Mouse (Mus musculus) kidney, postnatal 36 days (tissue): ENCODE data around the gene Smyd3.
"Not testable (repeated sequence)": the region's sequence is repeated elsewhere in the genome, so short reads cannot be mapped to it uniquely, and the experiment has no call there.

ENCODE experiments used
- DNase-seq, 2 experiments: peaks; one replicate each; pipeline ENCODE4 v3.0.0; 2021 to 2022; ENCODE audit warnings: mixed read lengths in 2 of 2

The Smyd3 gene

DNA sequence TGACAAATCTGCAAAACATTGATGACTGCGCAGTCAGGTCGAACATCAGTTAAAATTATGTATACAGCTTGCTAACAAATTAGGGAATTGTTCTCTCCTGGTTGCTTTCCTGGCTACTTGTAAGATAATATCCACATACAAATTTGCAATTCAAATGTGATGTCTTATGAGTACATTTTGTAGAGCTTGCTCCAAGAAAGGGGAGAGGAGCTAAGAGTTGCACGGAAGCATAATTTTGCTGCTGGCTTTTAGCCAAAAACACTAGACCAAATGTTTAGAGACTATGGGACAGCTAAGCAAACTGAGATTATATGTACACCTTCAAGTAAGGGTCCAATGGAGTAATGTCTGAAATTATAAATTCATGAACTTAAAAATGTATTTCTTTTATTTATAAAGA lies 146.7 kb downstream of the Smyd3 start:
- no peak for DNase-seq

DNA sequence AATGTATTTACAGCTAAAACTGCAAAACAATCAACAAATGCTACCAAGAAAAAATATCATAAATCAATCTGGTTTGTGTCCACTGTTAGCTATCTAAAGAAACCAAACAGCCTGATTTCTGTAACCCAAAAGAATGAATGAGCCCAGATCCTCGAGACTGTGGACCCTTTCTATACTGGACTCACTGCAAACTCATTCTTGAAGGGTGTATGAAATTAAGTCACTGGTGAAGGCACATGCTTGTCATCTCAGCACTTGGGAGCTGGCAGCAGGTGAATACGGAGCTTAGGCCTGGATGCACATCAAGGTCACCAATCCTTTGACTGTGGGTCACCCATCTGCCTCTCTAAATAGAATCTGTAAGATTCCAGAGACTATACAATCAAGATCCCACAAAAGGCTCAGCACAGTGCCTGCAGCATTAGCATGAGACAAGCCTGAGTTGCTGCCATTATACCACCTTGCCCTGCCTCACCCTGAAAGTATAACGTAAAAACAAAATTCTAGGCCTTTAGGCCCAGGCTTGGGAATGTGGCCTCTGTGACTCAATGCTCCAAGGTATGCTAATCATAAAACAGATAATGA lies 149.3 kb downstream of the Smyd3 start:
- DNase-seq = no peak

DNA sequence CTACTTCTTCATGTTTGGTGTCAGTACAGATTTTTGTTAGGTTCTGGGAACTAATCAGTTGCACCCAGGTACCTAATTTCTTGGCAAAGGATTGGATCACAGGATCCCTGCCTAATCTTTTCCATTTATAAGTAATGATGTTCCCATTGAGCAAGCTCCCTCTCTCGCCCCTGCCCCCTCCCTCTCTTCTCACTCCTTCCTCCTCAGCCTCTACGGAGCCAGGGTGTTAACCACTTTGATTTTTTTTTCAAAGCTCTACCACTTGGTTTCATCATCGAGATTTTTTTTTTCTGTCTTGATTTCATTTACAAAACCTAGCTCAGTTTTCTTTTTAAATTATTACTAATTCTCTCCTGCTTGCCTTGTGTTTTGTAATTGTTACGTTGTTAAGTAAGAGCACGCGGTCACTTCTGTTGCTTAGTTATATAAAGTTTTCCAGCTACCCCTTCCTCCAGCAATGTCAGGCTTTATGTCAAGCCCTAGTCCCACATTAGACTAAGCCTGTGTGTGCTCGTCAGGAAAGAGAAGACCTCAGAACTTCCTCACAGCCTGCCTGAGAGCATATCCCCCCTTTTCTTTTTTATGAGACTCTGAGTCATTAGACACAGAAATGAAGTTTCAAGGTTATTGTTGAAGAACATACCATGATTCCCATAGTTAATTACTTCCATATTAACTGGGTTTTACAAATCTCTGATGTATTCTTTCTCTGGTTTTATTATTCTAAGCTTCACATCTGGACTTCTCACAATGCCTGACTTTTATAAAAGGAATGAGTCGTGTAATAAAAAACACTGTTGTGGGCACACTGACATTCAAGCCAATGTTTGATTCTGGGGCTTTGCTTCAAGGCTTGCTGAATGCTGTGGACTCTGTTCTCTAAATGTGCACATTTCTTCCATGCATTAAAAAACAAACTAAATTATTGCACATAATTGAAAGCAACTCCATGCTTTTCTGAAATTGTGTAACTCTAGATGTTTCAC lies 156.1 kb downstream of the Smyd3 start:
- no peak for DNase-seq

DNA sequence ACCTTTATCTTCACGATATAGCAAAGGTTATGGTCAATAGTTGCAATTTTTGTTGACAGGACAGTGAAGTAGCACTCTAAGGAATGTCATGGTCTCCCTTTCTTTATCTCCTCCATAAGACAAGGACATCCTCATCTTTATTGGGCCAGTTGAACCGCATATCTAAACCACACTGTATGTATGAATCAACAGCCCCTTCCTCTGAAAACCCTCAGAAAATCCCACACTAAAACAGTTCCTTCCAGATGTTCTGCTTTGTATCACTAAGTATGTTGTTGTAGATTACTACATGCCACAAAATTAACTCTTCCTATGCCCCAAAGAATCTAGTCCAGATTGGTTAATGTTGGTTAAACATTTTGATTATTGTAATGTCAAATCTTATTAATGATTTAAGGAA lies 160.7 kb downstream of the Smyd3 start:
- no peak for DNase-seq

DNA sequence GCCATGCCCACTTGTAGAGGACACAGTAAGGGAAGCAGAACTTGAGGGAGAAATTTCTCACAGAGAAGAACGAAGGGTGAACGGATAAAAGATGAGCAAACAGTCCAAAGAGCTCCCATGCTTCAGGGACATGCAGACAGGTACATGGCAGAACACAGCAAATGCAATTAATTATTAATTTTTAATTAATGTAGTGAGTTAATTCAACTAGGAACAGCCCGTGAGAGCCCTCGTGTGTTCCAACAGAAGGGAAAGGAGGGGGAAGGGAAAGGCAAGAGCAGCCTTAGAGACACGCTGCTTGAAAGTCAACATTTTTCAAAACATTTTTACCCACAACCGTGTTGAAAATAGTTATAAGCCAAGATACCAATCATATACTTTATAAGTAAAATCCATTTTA lies 163.6 kb downstream of the Smyd3 start:
- peak; percentile 30 to 51 for DNase-seq

DNA sequence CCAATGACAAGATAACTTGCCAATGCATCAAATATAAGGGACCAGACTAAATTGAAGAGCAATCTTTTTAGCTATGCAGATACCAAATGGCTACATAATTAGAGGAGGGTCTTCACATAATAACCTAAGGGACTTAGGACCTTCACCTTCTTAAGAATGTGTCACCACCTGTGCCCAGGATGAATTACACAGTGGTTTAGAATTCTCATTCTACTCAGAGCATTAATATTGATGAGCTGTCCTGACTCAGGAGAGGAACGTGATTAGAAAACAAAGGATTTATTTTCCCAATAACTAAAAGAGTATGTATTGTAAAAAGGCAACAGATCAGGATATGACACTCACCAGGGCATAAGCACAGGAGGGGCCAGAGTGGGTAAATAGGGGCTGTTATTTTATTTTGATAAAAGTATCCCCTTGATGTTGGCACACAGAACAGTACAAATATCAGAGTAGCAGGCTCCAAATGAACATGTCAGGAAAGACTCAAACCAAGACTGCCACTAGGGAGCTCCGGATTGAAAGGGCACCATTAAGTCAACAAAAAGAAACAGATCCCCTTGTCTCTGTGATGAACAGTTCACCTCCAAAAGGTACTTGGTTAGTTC lies 172.4 kb downstream of the Smyd3 start:
- DNase-seq = no peak

DNA sequence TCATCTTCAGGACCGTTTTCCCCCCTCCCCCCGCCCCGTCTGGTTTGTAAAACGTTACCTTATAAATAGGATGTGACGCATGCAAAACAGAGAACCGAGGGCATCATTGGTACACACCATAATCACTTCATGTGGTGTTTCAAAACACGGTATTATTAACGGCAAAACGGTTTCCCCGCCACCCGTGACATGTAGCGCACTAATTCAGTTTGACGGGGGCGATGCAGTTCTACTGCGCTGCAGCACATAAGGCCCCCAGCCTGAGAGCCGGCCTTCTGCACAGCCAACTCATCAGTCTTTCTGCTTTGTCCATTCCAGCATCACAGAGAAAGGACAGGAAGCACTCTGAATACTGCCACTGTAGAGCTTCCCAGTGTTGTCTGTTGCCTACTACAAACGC lies 174.4 kb downstream of the Smyd3 start:
- no peak for DNase-seq

DNA sequence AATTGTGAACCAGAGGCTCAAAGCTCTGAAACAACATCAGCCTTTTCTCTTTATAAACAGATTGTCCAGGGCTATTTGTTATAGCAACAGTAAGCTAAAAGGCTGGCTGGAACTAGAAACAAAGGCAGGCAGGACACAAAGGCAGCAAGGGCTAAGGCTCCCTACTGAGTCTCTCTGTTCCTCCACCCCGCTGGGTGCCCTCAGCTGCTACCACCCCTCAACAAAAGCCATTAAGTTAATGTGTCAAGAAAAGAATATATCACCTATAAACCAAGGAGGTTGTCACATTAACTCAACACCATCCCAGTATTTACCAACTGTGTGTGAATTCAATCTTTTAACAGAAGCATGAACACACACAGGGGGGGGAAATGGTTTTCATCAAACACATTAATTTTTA lies 176.3 kb downstream of the Smyd3 start:
- DNase-seq = no peak

DNA sequence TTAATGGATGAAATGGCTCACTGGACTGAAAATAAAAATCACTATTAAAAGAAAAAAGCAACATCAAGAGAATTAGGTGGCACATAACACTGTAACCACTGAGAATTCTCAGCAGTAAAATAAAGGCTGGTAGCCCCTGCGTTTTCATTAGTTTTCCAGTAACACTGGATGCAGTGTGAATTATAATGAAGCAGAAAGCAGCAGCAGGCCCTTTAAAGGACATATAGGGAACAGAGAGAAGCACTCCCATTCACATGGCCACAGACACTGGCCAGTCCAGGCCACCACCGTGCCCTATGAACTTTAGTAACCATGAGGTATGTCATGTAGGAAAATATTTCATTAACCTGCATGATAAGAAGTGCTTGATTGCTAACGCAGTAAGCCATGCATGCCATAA lies 178.8 kb downstream of the Smyd3 start:
- no peak for DNase-seq

DNA sequence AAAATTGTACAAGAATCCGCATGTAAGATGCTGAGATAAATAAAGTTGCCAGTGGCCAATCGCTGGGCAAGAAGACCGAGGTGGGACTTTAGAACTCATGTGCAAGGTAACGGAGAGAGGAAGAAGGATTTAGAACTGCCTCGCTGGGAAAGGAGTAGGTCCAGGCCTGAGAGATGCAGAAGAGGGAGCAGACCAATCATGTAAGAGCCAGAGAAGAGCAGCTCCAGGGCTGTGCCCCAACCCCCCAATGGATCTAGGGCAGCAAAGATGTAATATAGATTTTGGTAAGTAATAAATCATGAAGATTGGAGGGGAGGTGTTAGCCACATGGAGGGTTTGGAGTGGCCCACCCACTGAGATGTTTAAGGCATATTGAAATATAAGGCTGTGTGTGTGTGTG lies 180.3 kb downstream of the Smyd3 start:
- DNase-seq = no peak

DNA sequence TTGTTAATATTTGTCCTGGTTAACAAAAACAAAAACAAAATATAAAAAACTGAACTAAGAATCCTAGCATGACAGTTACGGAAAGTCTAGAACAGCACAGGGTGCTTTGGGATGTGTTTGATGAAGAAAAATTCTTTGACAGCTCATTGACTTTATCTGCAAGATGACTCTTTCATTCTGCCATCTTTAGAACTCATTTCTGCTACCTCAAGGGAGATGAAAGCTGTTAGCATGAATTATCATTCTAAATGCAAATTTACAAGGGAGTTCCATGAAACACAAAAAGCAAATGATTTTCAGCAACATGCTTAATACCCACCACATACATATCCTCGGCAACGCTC lies 190.9 kb downstream of the Smyd3 start:
- DNase-seq = no peak

DNA sequence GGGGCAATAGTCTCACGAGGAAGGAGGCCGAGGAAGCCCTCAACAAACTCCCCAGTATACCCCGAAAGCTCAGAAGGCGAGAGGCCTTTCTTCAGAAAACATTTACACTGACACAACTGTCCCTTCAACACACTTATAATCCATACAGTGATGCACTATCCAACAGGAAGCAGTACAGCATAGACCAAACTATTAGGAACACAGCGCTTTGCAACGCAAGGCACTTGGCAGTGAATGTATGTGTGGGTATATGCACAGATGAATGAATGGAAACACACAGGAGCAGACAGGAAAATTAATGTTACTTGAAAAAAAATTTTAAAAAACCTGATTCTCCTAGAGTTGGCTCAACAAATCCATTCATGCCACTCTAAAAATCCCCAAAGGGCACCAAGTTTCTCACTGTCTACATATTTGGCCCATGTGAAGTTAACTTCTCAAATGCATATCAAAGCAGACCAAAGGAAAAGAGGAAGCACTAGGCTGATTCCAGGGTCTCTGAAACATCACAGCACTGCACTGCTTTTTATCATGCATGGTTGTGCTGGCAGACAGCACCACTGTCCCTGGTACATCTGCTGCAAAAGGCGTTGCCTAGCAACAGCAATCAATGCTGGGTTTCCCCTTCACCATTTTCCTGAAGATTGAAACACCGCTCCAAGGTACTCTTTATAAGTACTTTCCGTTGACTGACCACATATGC lies 191.4 kb downstream of the Smyd3 start:
- no peak for DNase-seq

DNA sequence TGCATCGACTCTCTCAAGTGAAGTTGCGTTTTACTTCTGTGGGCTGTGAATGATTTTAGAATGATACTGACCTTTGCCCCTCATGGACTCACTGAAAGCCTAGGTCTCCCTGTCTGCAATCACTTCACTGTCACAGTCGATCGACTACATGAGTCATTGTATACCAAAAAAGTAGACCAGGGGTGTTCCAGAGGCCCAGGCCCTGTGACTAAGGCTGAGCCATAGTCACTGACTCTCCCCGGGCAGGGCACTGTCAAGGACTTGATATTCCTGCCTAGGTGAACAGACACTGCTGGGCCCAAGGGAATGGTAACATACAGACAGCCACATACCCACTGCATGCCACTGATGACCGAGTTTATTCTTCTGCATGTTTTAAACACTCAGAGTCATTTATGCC lies 193.6 kb downstream of the Smyd3 start:
- DNase-seq = peak in 1 of 2 experiments; percentile 2

DNA sequence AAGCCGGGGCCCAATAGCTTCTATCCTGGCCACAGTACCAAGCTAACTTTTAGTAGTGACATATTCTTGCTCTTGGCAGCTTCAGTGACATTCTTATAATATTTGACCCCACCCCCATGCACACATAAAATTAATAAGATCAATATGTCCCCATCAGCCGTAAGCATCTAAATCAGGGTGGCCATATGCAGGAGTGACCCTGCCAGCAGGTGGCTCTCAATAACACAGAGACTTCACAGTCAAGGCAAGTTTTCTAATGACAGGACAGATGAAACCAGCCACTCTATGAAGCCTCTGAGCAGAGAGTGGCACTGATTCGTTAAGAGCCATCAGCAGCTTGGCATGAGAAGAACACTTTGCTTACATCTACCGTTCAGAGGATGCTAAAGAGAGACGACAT lies 204.2 kb downstream of the Smyd3 start:
- peak in 1 of 2 experiments; percentile 47 for DNase-seq

DNA sequence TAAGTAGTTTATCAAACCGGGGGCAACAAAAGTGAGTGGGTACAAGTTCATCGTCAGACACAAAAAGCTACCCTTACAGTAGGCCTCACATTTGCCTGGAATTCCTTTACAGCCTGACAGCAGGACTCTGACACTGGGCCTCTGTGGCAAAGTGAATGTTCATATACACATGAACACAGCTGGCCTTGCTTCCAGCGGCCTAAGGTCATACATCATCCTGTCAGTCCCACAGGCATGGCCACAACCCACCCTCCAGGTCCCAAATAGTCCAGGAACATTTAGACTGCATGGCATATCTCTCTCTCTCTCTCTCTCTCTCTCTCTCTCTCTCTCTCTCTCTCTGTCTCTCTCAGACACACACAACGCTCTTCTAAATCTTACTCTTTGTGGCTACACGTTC lies 208.4 kb downstream of the Smyd3 start:
- no peak for DNase-seq

DNA sequence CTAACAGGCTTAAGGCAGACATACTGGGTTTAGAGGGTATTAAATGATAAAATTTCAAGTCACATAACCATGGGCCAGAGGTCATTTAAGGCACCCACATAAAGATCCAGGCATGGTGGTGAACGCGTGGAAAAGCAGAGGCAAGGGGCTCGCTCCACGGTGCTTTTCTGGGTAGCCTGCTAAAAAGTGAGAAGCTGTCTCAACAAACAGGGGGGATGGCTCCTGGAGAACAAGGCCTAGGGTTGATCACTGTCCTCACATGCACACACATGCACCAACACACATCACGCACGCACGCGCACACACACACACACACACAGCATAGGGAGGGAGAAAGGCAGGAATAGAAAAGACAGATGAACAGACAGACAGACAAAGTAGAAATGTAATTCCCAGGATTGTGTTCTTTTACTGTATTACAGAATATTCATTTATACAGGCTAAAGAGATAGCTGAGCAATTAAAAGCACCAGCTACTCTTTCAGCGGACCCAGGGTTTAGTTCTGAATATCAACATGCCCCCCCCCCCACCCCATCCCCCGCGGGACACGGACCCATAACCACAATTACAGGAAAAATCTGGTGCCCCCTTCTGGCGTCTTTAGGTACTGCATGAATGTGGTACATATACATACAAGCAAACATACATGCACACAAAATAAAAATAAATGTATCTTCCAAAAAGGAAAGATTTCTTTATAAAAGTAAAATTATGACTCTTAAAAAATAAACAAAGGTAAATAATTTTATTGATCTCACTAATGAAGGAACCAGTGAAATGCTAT lies 215.2 kb downstream of the Smyd3 start:
- peak in 1 of 2 experiments; percentile 21 for DNase-seq

DNA sequence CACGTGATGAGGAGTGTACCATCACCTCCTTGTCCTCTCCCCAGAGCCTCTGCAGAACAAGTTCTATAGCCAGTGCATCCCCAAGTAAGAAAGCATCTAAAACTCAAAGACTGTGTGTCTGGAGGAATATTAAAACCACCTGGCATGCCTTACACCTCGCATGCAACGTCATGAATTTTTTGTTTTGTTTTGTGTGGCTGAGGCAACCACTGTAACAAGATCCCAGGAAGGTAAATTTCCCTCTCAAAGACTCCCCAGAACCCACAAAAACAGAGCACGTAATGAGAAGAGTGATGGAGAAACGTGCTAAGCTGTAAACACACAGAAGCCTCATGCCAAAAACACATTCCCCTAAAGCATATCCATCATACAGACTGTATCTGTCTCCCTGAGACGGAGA lies 222.2 kb downstream of the Smyd3 start:
- DNase-seq = no peak

DNA sequence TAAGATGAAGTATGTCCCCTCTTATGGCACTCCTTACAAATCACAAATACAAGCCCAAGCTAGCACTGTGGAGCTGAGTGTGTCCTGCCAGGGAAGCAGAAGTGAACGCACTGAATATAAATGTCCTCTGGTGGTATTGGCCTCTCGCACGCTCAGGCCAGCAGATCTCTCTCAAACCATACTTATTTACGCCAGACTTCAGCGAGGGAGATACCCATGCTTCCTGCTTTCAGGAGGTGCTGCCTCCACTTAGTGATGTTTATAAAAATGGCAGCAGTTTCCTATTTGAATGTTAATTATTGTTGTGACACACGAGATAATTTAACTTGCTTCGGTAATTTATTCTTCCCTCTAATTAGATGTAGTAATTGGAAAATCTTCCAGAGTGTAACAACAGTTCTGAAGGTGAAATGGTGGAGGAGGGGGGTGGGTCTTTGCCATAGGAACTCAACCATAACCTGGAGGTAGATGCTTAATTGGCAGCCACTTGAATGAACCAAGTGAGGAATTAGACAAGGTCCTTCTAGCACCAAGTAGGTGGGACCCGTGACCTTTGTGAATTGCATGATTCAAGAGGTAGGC lies 224.0 kb downstream of the Smyd3 start:
- no peak for DNase-seq

DNA sequence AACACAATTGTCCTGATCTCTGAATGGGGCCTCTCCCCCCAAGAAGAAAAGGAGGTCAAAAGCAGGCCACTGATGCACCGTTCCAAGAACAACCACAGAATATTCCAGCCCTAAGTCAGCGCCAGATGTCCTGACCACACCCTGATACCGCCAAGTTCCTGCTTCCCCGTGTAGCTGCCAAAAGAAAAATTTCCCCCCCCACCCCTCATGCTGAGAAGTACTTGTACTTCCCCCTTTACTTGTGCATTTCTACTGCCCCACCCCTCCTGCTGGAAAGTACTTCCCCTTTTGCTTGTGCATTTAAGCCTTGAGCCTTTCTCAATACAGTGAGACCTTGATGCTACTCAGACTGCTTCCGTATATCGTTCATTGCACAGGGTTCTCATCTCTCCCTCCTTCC lies 227.7 kb downstream of the Smyd3 start:
- DNase-seq = not testable (repeated sequence)

DNA sequence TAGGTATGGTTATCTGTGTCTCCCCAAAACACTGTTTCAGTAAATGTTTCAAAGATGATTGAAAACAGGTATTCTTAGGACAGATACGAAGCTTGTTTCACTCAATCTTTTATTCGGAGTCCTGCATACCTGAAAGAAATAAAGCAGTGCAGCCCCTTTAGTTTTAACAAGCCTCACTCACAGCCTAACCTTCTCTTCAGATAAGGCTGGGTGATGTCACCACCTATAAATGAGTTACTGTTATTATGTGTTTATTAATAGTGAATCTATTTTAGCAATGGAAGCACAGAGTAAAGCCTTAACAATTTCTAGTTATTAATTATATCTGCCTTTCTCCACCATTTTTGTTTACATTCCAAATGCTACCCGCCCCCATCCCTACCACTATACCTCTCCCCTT lies 228.1 kb downstream of the Smyd3 start:
- no peak for DNase-seq

DNA sequence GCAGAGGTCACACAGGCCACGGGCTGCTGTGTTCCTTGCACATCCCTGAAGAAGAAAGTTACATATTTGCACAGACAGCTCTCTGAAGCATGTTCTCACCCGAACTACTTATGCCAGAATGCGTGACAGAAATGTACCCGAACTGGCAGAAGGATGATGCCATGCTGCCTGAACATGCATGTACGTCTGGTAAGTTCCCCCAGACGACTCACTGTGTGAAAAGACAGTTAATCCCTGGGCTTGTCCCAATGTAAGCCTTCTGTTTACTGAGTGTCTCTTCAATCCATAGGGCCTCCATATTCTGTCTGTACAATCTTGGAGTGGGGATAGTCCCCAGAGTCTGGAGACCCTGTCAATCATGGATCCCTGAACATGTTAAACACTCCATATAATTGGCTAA lies 231.1 kb downstream of the Smyd3 start:
- DNase-seq = no peak

DNA sequence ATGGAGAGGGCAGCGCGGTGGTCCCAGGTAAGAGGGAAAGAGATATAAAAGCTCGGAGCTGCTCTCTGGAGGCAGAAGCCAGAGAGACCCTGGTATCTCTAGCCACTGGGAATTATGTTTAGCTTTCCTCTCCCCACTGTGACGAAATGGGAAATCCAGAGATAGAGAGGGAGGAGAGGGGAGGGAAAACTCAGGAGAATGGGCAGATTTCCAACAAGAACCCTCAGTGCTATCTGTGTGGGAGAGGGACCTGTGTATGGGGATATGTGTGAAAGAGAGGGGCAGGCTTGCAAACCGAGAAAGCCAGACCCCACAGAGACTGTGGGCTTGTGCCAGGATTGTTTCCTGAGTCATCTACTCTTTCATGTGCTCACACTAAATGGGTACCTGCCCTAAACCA lies 235.0 kb downstream of the Smyd3 start:
- no peak for DNase-seq
